Mouse (Mus musculus) forebrain, embryonic 14.5 days (tissue): Measurements from ENCODE around the gene Cabp4. TPM values are rescaled to one million over a fixed set of nuclear protein-coding genes. Genes with fewer than 3 reads are reported as not detected.
"Not testable (repeated sequence)": the region's sequence is repeated elsewhere in the genome, so short reads cannot be mapped to it uniquely, and the experiment has no call there.

ENCODE experiments used
- ATAC-seq: fragments of 200-750 bp; cut with Nextera tagmentation; 2 replicates; pipeline ENCODE4 v1.8.0; 2017; ENCODE audit warnings: mild to moderate bottlenecking, moderate library complexity
- DNase-seq: peaks from one replicate; pipeline ENCODE4 v3.0.0-alpha.2; 2015; ENCODE audit warnings: low spot score
- H3K27ac ChIP-seq: fragments of 300-500 bp; sonication (generic); 2 replicates; pipeline ENCODE4 v1.5.1; 2014; ENCODE audit warnings: low read depth, mild to moderate bottlenecking, control low read depth, low read length, moderate library complexity
- H3K27me3 ChIP-seq: fragments of 300-500 bp; sonication (generic); replicated peaks from 2 replicates; pipeline ENCODE4 v1.6.1; 2014; ENCODE audit warnings: low read length, control low read depth, mixed read lengths; ENCODE audit not compliant: control insufficient read depth, insufficient read depth
- H3K36me3 ChIP-seq: fragments of 300-500 bp; sonication (generic); 2 replicates; pipeline ENCODE4 v1.6.1; 2014; ENCODE audit warnings: low read length, control low read depth; ENCODE audit not compliant: control insufficient read depth, insufficient read depth
- H3K4me1 ChIP-seq: fragments of 300-500 bp; sonication (generic); 2 replicates; pipeline ENCODE4 v1.6.1; 2014; ENCODE audit warnings: antibody characterized with exemption, low read length, control low read depth; ENCODE audit not compliant: control insufficient read depth, insufficient read depth
- H3K4me2 ChIP-seq: fragments of 300-500 bp; sonication (generic); 2 replicates; pipeline ENCODE4 v1.6.1; 2014; ENCODE audit warnings: mild to moderate bottlenecking, control low read depth, low read length
- H3K4me3 ChIP-seq: fragments of 300-500 bp; sonication (generic); 2 replicates; pipeline ENCODE4 v1.5.1; 2014; ENCODE audit warnings: low read depth, low read length, control low read depth
- H3K9ac ChIP-seq: fragments of 300-500 bp; sonication (generic); 2 replicates; pipeline ENCODE4 v1.6.1; 2014; ENCODE audit warnings: mild to moderate bottlenecking, low read length, control low read depth, moderate library complexity
- H3K9me3 ChIP-seq: fragments of 300-500 bp; sonication (generic); replicated peaks from 2 replicates; pipeline ENCODE4 v1.6.1; 2016; ENCODE audit warnings: low read length, control low read depth, mixed read lengths; ENCODE audit not compliant: control insufficient read depth
- WGBS: fragments of 180-500 bp; shearing (Covaris S2); extraction: QIAGEN DNeasy Blood & Tissue Kit; methylation state at CpG from one replicate; pipeline ENCODE4 v1.1.7; 2014; 5-methylcytosine and 5-hydroxymethylcytosine counted together
- polyA plus RNA-seq: library from polyadenylated mRNA; unstranded; fragments of >200 nt; fragmentation: Nextera tagmentation; extraction: Ambion mirVana; gene quantifications from 2 replicates; pipeline ENCODE4 v1.2.1, GENCODE M21; 2014

Cabp4 gene
- polyA plus RNA-seq, 1 experiment from 2014 or later, result 0.08 TPM

DNA sequence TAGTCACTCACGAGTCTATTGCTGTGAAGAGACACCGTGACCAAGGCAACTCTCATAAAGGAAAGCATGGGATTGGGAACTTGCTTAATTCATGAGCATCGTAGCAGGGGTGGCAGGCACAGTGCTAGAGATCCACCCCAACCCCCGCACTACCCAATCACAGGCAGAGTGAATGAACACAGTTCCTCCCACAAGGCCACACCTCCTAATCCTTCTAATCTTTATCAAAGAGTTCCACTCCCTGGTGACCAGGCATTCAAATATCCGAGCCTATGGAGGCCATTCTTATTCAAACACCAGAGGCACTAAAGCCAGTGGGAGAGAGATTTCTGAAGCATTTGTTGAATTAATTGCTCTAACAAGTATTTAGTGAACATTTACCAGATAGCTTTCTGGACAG, 2.1 kb upstream of the Cabp4 start:
- ATAC-seq (no peak), DNase-seq (no peak)
- Histone ChIP-seq H3K4me2 (no peak overlapping the region), H3K36me3 (peaks cover 8% of the 10 kb centered on the region), H3K27me3 (no peaks in the 10 kb centered on the region), H3K9me3 (no peaks in the 10 kb centered on the region), H3K4me1 (peaks cover 10% of the 10 kb centered on the region), H3K27ac (no peak overlapping the region), H3K9ac (no peak overlapping the region), H3K4me3 (no peak overlapping the region)
- WGBS, result 76% methylated on average over 5 of the region's 5 CpGs

DNA sequence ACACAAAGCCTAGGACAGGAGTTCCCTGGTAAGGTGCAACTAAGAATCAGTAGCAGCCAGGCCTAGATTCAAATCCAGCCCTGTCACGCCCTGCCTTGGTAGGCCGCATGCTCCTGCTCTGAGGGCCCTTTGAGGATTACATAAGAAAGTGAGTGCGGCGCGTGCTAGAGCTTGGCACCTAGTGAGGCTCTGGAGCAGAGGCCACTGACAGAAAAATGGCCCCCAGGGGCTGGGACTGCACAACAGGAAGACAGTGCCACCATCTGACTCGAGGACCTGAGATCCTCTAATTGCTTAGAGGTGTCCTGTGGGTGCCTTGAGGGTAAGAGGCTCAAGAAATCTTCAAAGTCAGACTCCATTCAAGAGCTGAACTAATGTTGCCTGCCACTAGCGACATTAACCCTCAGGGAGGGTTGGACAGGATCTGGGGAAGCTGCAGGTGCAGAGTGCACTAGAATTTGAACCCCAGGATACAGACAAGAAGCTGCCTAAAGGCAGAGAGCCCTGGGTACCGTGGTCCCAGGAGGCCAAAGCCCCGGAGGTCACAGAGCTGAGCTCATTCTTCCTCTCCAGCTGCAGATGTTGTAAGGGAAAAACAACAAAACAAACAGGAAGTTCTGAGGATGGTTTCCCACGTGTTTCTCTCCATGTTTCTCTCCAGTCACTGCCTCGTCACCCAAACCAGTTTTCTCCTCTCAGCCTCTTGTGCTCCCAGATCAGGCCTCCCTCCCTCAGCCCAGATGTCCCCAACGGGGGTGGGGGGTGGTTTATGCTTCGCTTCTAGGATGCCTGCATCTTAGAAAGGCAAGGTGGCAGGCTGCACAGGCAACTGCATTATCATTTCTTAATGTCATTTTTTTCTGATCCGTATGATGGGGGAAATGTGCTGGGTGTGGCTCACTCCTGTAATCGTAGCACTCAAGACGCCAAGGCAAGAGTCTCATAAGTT, 991 bp upstream of the Cabp4 start:
- no peak overlapping the region for H3K9ac ChIP-seq
- H3K27ac ChIP-seq, result no peak overlapping the region
- no peaks in the 10 kb centered on the region for H3K27me3 ChIP-seq
- DNase-seq (no peak), ATAC-seq (no peak)
- H3K9me3 ChIP-seq, result no peaks in the 10 kb centered on the region
- H3K4me1 ChIP-seq, result peaks cover 10% of the 10 kb centered on the region
- 82% methylated on average over 16 of the region's 16 CpGs for WGBS
- H3K4me2 ChIP-seq, result no peak overlapping the region
- no peaks in the 10 kb centered on the region for H3K36me3 ChIP-seq
- H3K4me3 ChIP-seq, result no peak overlapping the region

DNA sequence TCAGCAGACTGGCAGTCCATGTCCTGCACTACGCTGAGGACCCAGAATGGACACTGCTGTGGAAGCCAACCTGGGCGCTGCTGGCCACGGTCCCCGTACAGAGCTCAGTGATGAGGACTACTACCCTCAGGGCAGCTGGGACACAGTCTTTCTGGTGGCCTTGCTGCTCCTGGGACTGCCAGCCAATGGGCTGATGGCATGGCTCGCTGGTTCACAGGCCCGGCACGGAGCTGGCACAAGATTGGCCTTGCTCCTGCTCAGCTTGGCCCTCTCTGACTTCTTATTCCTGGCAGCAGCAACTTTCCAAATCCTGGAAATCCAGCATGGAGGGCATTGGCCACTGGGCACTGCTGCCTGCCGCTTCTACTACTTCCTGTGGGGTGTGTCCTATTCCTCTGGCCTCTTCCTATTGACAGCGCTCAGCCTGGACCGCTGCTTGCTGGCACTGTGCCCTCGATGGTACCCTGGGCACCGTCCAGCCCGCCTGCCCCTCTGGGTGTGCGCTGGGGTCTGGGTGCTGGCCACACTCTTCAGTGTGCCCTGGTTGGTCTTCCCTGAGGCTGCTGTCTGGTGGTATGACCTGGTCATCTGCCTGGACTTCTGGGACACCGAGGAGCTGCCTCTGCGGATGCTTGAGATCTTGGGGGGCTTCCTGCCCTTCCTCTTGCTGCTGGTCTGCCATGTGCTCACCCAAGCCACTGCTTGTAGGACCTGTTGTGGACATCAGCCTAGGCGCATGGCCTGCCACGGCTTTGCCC, 1.2 kb downstream of the Cabp4 start:
- DNase-seq (no peak), ATAC-seq (no peak)
- H3K4me3 ChIP-seq, result no peak overlapping the region
- H3K4me1 ChIP-seq, result peaks cover under 1% of the 10 kb centered on the region; the same call in 1 of the 2 replicates
- H3K9me3 ChIP-seq, result no peaks in the 10 kb centered on the region
- H3K9ac ChIP-seq, result no peak overlapping the region
- no peak overlapping the region for H3K4me2 ChIP-seq
- H3K27ac ChIP-seq, result no peak overlapping the region
- 89% methylated on average over 18 of the region's 18 CpGs for WGBS
- H3K27me3 ChIP-seq, result no peaks in the 10 kb centered on the region
- no peaks in the 10 kb centered on the region for H3K36me3 ChIP-seq

DNA sequence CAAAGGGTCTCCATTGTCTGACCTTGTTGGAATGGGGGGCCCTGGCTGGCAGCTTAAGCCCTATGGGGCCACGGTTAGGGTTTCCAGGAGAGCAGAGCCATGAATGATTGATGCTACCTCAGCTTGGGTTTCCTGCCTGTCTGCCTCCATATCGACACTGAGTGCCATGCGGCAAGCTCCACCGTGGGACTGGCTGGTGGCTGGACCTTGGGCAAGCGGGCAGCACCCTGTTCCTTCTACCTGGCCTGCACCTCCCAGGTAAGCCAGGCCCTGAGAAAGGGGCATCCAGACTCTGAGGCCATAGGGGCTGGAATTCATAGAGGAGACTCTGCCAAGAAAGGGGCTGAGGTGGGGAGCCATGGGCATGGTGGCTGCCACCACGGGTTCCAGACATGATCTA, 3.7 kb downstream of the Cabp4 start:
- no peak overlapping the region; the same call in 1 of the 2 replicates for H3K9ac ChIP-seq
- no peak overlapping the region for H3K4me3 ChIP-seq
- H3K36me3 ChIP-seq, result no peaks in the 10 kb centered on the region
- no peak overlapping the region for H3K27ac ChIP-seq
- no peaks in the 10 kb centered on the region for H3K27me3 ChIP-seq
- no peak overlapping the region for H3K4me2 ChIP-seq
- no peak for DNase-seq
- no peaks in the 10 kb centered on the region for H3K4me1 ChIP-seq
- 88% methylated on average over 6 of the region's 6 CpGs for WGBS
- no peak for ATAC-seq
- no peaks in the 10 kb centered on the region for H3K9me3 ChIP-seq

DNA sequence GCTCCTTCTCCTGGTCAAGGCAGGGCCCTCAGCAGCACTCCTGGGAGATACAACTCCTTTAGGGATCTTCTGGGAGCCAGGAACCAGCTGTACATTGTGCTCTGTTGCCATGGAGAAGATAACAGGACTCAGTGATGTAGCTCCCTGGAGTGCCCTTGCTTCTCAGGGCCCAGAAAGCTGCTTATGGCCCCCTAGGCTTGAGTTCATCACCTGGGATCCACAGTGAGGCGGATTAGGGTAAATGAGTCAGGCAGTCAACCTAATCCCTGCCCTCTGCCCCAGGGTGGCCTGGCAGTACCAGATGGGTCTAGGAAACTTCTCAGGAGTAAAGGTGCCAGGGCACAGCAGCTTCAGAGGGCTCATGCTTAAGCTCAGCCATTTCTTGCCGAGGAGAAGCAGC, 4.4 kb downstream of the Cabp4 start, which contains the start of gene Gpr152:
Gene Gpr152, plus strand, starts transcription at position 342 of the 400 bp plus-strand sequence.
- Histone ChIP-seq H3K4me2 (no peak within 1 kb of the TSS), H3K9me3 (no peaks in the 10 kb centered on the region), H3K4me3 (no peak within 1 kb of the TSS), H3K27ac (no peak within 1 kb of the TSS), H3K36me3 (no peaks in the 10 kb centered on the region), H3K4me1 (no peaks in the 10 kb centered on the region), H3K9ac (no peak within 1 kb of the TSS; the same call in 1 of the 2 replicates), H3K27me3 (no peaks in the 10 kb centered on the region)
- WGBS, result 77% methylated on average over 2 of the region's 2 CpGs
- no peak for DNase-seq
- no peak for ATAC-seq

DNA sequence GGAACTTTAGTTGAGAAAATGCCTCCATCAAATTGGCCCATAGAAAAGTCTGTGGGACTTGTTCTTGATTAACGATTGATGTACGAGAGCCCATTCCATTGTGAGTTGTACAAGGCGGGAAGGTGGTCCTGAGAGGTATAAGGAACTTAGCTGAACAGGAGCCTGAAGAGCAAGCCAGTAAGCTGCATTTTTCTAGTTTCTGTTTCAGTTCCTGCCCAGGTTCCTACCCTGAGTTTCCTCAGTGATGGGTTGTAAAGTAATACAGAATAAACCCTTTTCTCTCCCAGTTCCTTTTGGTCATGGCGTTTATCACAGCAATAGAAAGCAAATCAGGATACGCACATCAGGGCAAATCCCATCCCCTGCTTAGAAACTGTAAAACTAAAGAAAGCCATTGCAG, 5.9 kb downstream of the Cabp4 start:
- 82% methylated on average over 5 of the region's 5 CpGs for WGBS

DNA sequence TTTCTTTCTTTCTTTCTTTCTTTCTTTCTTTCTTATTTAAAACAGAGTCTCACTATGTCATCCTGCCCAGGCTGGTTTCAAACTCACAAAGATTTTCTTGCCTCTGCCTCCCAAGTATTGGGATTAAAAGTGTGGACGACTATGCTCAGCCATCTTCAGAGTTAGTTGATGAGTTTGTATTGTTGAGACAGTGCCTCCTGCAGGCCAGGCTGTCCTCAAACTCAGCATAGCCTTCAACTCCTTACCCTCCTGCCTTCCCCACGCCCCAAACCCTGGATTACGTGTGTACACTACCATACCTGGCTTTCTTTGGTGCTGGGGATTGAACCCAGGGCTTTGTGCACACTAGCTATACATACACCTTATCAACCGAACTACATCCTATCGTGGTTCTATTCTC, 7.4 kb downstream of the Cabp4 start:
- DNase-seq, result no peak
- no peaks in the 10 kb centered on the region for H3K27me3 ChIP-seq
- no peak overlapping the region for H3K4me2 ChIP-seq
- no peak overlapping the region for H3K4me3 ChIP-seq
- H3K9me3 ChIP-seq, result no peaks in the 10 kb centered on the region
- no peaks in the 10 kb centered on the region for H3K4me1 ChIP-seq
- ATAC-seq, result no peak
- H3K9ac ChIP-seq, result no peak overlapping the region
- no peak overlapping the region for H3K27ac ChIP-seq
- 79% methylated on average over 5 of the region's 5 CpGs for WGBS
- peaks cover 20% of the 10 kb centered on the region for H3K36me3 ChIP-seq

More for the DNA sequence above, 5.9 kb downstream of the Cabp4 start:
- H3K4me3 ChIP-seq, result no peak overlapping the region
- H3K36me3 ChIP-seq, result peaks cover 5% of the 10 kb centered on the region; the same call in 1 of the 2 replicates
- no peak overlapping the region for H3K4me2 ChIP-seq
- H3K9me3 ChIP-seq, result no peaks in the 10 kb centered on the region
- H3K9ac ChIP-seq, result no peak overlapping the region
- H3K4me1 ChIP-seq, result no peaks in the 10 kb centered on the region
- H3K27ac ChIP-seq, result no peak overlapping the region
- DNase-seq, result no peak
- ATAC-seq, result no peak
- H3K27me3 ChIP-seq, result no peaks in the 10 kb centered on the region

DNA sequence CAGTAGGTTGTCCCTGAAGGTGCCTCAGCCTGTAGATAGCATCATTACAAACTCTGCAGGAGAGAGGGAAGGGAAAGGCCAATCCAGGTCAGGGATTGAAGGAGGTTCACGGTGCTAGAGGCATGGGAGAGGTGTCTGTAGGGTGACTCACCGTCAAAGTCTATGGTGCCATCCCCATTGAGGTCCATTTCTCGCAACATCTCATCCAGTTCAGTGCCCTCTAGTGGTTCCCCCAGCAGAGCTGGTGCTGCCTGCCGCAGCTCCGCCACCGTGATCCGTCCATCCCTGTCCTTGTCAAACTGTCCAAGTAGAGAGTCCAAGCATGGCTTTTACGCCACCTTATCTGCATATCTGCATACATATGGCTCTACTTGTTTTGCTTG, 7.9 kb downstream of the Cabp4 start:
- not testable (repeated sequence) for ATAC-seq, H3K4me3 ChIP-seq, DNase-seq, H3K4me1 ChIP-seq, H3K9me3 ChIP-seq, H3K9ac ChIP-seq, H3K4me2 ChIP-seq, H3K27ac ChIP-seq, H3K27me3 ChIP-seq
- H3K36me3 ChIP-seq, result peaks cover 23% of the 10 kb centered on the region
- 20% methylated on average over 8 of the region's 8 CpGs for WGBS
